Mouse (Mus musculus): Measurements from ENCODE around the gene C77080. TPM values are rescaled to one million over a fixed set of nuclear protein-coding genes. Genes with fewer than 3 reads are reported as not detected.
A peak's percentile ranks its signal among the peaks of the same experiment; 100 is the strongest.

Gene C77080
- polyA plus RNA-seq, 1 experiment from 2014 or later = 3.7 TPM

DNA sequence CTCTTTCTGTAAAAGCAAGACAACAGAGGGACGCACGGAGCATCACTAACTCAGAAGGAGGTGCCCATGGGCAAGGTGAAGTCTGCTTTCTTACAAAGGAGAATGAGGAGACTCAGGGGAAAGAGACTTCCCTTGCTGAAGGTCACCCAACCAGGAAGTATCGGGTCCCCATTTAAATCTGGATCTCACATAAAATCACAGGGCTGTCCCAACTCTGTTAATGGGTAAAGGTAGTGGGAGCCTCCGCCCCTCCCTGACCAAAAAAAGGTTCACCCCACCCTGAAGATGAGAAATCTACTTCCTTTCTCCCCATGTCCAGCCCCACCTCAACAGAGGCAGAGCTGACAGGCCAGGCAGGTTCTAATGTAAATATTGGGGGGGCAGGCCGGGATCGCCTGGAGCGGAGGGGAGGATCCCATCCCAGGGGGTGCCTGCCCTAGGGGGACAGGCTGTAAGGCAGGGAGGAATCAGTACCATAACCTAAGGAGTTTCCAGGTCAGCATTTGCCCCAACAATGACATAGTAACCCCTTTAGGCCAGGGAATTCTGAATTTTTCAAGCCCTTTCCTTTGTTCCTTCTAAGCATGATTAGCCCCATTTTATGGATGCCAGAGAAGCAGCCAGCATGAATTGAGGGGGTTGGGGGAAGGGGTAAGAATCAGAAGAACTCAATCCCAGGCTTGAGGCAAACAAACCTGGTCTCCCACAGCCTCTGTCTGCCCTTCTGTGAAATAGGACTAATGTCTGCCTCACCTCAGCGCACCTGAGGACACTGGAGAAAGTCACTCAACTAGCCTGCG, 28.4 kb downstream of the C77080 start:
- H3K9me3 ChIP-seq (ENCODE audit: control insufficient read depth, low read length) = no peaks in the 10 kb centered on the region
- no peak overlapping the region for H3K4me3 ChIP-seq (ENCODE audit: low read depth, low read length)
- no peak overlapping the region for H3K27ac ChIP-seq (replicated peaks; ENCODE audit: low read depth, low read length)
- H3K27me3 ChIP-seq (ENCODE audit: control insufficient read depth, insufficient read depth, low read length) = 0 out of 2 replicates have a peak, but pooled peaks cover 2% of the 10 kb centered on the region
- ATAC-seq (ENCODE audit: insufficient number of reproducible peaks, low FRiP score, low TSS enrichment, low read depth) (no peak), DNase-seq (ENCODE audit: low spot score) (no peak)
- no peaks in the 10 kb centered on the region for H3K36me3 ChIP-seq (ENCODE audit: control insufficient read depth, insufficient read depth, low read length)
- H3K9ac ChIP-seq (ENCODE audit: low read length) = no peak overlapping the region
- no peak overlapping the region for H3K4me2 ChIP-seq (ENCODE audit: low read depth, severe bottlenecking)
- peaks cover 5% of the 10 kb centered on the region; the same call in 1 of the 2 replicates for H3K4me1 ChIP-seq (ENCODE audit: control insufficient read depth, insufficient read depth, low read length)
- WGBS = 79% methylated on average over 9 of the region's 9 CpGs

DNA sequence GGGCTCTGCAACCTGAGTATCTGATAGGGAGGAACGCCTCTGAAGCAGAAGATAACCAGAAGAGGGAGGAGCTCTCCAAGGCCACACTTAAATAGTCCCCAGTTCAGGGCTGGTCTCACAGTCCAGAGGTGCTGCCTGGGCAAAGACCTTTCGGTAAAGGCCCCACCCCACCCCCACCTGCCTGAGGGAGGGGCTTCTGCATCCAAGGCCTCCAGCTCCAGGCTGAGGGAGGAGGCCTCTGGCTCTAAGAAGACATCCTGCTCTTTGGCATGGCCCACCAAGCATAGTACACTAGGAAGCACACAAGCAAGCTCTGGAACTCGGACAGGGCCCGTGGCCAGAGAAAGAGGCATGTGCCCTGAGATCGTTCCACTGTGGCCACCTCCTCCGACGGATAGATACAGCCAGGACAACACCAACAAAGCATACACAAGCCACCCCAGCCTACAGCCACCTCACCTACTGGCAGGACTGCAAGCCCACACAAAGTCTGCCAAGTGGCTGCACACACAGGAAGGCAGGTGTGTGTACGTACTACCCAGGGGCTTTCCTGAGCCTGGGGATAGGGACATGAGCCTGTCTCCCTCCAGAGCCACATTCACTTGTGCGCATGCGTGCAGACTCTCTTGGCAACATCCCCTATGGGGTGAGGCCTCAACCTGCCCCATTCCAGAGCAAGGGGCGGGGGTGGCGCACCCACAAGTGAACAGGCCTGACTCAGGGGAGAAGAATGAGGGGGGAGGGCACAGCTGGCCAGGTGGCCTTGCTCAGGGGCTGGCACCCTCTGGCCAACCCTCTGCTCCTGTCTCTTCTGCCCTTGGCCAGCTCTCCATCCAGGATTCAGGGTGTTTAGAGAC, 29.4 kb downstream of the C77080 start:
- DNase-seq (ENCODE audit: low spot score) = no peak
- Histone ChIP-seq H3K4me1 (ENCODE audit: control insufficient read depth, insufficient read depth, low read length) (peaks cover 14% of the 10 kb centered on the region), H3K27me3 (ENCODE audit: control insufficient read depth, insufficient read depth, low read length) (0 out of 2 replicates have a peak, but pooled peaks cover 2% of the 10 kb centered on the region), H3K4me2 (ENCODE audit: low read depth, severe bottlenecking) (no peak overlapping the region), H3K4me3 (ENCODE audit: low read depth, low read length) (no peak overlapping the region), H3K9ac (ENCODE audit: low read length) (no peak overlapping the region; the same call in 1 of the 2 replicates), H3K9me3 (ENCODE audit: control insufficient read depth, low read length) (no peaks in the 10 kb centered on the region), H3K36me3 (ENCODE audit: control insufficient read depth, insufficient read depth, low read length) (no peaks in the 10 kb centered on the region), H3K27ac (replicated peaks; ENCODE audit: low read depth, low read length) (no peak overlapping the region)
- no peak for ATAC-seq (ENCODE audit: insufficient number of reproducible peaks, low FRiP score, low TSS enrichment, low read depth)
- WGBS = 67% methylated on average over 12 of the region's 12 CpGs

DNA sequence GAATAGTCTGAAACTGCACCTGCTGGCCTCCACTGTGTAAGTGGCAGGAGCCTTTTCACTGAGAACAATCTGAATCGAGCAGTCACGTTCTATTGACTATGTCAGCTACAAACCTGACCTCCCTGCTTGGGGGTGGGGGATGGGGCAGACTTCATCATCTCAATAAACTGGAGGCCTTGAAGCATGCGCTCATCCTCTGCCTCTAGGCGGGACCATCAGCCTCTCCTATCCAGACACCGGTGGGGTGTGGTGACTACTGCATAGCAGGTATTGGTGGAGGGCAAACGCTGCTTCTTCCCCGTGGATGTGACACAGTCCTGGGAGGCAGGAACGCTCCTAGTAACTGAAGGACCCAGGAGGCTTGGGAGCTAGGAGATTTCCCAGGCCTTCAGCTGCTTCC, 30.3 kb downstream of the C77080 start:
- H3K4me2 ChIP-seq (ENCODE audit: low read depth, severe bottlenecking) = no peak overlapping the region
- H3K4me1 ChIP-seq (ENCODE audit: control insufficient read depth, insufficient read depth, low read length) = peaks cover 23% of the 10 kb centered on the region

DNA sequence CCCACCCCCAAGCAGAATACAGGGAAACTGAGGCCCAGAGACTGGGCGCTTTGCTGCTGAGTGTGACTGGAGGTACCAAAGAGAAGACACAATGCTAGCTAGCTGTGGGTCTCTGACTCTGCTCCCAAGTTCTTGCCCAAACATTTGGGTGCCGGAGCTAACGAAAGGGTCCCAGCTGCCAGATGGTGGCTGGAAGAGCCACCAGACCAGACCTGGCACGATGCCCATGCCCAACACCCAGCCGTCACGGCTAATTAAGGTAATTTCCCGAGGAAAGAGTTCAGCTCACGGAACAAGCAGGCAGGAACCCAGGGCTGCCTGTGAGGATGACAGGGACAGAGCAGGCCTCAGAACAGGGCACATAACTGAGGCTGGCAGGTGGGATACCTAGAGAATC, 33.2 kb downstream of the C77080 start:
- Histone ChIP-seq H3K27ac (replicated peaks; ENCODE audit: low read depth, low read length) (no peak overlapping the region), H3K9ac (ENCODE audit: low read length) (no peak overlapping the region), H3K9me3 (ENCODE audit: control insufficient read depth, low read length) (no peaks in the 10 kb centered on the region), H3K4me1 (ENCODE audit: control insufficient read depth, insufficient read depth, low read length) (peaks cover 37% of the 10 kb centered on the region), H3K4me2 (ENCODE audit: low read depth, severe bottlenecking) (peak overlapping the region; percentile 40), H3K4me3 (ENCODE audit: low read depth, low read length) (no peak overlapping the region), H3K36me3 (ENCODE audit: control insufficient read depth, insufficient read depth, low read length) (no peaks in the 10 kb centered on the region), H3K27me3 (ENCODE audit: control insufficient read depth, insufficient read depth, low read length) (peaks cover 2% of the 10 kb centered on the region; the same call in 1 of the 2 replicates)
- DNase-seq (ENCODE audit: low spot score) (no peak), ATAC-seq (ENCODE audit: insufficient number of reproducible peaks, low FRiP score, low TSS enrichment, low read depth) (no peak)
- WGBS = 30% methylated on average over 8 of the region's 8 CpGs

More for the DNA sequence above, 30.3 kb downstream of the C77080 start:
- 70% methylated on average over 8 of the region's 8 CpGs for WGBS
- Histone ChIP-seq H3K36me3 (ENCODE audit: control insufficient read depth, insufficient read depth, low read length) (no peaks in the 10 kb centered on the region), H3K9me3 (ENCODE audit: control insufficient read depth, low read length) (no peaks in the 10 kb centered on the region), H3K9ac (ENCODE audit: low read length) (no peak overlapping the region), H3K4me3 (ENCODE audit: low read depth, low read length) (no peak overlapping the region), H3K27me3 (ENCODE audit: control insufficient read depth, insufficient read depth, low read length) (0 out of 2 replicates have a peak, but pooled peaks cover 2% of the 10 kb centered on the region), H3K27ac (replicated peaks; ENCODE audit: low read depth, low read length) (no peak overlapping the region)
- no peak for DNase-seq (ENCODE audit: low spot score)
- ATAC-seq (ENCODE audit: insufficient number of reproducible peaks, low FRiP score, low TSS enrichment, low read depth) = no peak

DNA sequence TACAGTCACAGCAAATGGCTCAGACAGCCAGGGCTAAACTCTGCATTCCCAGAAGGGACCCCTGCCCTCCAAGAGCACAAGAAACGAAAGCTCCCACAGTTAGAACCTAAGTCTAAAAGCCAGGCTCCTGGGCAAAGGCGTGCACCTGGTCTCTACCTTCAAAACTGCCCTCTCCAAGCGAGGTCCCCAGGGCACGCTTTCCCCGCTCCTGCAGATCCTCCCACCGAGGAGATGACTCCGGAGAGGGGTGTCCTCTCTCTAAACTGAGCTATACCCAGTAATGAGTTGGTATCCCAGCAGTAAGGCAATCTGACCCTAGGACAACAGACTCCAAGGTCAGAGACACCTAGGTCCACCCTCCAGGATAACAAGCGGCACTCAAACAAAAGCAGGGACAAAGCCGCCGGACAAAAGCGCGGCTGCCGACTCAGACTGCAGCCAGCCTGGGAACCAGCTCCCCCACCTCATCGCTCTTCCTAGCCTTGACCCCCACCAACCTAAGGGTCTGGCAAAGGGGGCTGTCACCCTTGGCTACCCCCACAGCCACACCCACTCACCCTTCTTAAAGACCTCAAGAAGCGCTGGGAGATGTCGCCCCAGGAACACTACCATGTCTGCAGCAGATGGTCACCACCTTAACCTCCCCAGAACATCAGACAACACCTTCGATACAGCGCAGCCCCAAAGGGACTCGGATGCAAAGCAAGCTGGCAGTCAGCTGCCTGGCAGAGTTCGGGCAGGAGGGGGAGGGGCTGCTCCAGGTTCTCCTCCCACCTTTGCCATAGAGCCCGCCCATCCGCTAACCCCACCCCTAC, 33.8 kb downstream of the C77080 start:
- no peaks in the 10 kb centered on the region for H3K9me3 ChIP-seq (ENCODE audit: control insufficient read depth, low read length)
- H3K27me3 ChIP-seq (ENCODE audit: control insufficient read depth, insufficient read depth, low read length) = peaks cover 2% of the 10 kb centered on the region; the same call in 1 of the 2 replicates
- peak overlapping the region; percentile 28 for H3K9ac ChIP-seq (ENCODE audit: low read length)
- peak overlapping the region; percentile 40 for H3K4me2 ChIP-seq (ENCODE audit: low read depth, severe bottlenecking)
- no peak overlapping the region for H3K27ac ChIP-seq (replicated peaks; ENCODE audit: low read depth, low read length)
- DNase-seq (ENCODE audit: low spot score) (no peak), ATAC-seq (ENCODE audit: insufficient number of reproducible peaks, low FRiP score, low TSS enrichment, low read depth) (no peak)
- peaks cover 40% of the 10 kb centered on the region for H3K4me1 ChIP-seq (ENCODE audit: control insufficient read depth, insufficient read depth, low read length)
- no peaks in the 10 kb centered on the region for H3K36me3 ChIP-seq (ENCODE audit: control insufficient read depth, insufficient read depth, low read length)
- 8% methylated on average over 22 of the region's 22 CpGs for WGBS
- H3K4me3 ChIP-seq (ENCODE audit: low read depth, low read length) = peak overlapping the region; percentile 7

DNA sequence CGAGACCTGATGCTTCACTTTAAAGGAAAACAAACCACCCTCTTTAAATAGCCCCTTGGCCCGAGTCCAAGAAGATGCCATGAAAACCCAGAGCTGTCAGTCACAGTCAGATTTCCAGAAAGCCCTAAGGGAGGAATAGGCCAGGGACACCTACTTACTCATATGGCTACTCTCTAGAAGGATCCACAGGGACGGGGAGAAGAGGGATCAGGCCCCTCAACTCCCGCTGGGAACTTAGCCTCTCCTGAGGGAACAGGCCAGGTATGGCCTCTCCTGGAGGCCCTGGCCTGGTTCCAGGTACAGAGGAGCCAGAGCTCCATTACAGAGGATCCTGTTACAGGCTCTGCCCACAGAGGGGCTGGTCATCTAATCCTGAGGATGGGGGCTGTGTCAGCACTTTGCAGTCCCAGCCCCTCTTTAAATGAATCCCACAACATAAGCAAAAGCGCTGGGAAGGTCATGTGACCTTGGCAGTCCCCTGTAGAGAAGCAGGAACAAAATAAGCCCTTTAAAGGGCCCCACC, 34.7 kb downstream of the C77080 start:
- ATAC-seq (ENCODE audit: insufficient number of reproducible peaks, low FRiP score, low TSS enrichment, low read depth) (no peak), DNase-seq (ENCODE audit: low spot score) (no peak)
- Histone ChIP-seq H3K4me1 (ENCODE audit: control insufficient read depth, insufficient read depth, low read length) (peaks cover 40% of the 10 kb centered on the region), H3K9me3 (ENCODE audit: control insufficient read depth, low read length) (no peaks in the 10 kb centered on the region), H3K9ac (ENCODE audit: low read length) (peak overlapping the region; percentile 39; the same call in 1 of the 2 replicates), H3K4me3 (ENCODE audit: low read depth, low read length) (no peak overlapping the region), H3K27ac (replicated peaks; ENCODE audit: low read depth, low read length) (no peak overlapping the region), H3K27me3 (ENCODE audit: control insufficient read depth, insufficient read depth, low read length) (peaks cover 2% of the 10 kb centered on the region; the same call in 1 of the 2 replicates), H3K4me2 (ENCODE audit: low read depth, severe bottlenecking) (peak overlapping the region; percentile 40; the same call in 1 of the 2 replicates), H3K36me3 (ENCODE audit: control insufficient read depth, insufficient read depth, low read length) (no peaks in the 10 kb centered on the region)
- 26% methylated on average over 5 of the region's 5 CpGs for WGBS

DNA sequence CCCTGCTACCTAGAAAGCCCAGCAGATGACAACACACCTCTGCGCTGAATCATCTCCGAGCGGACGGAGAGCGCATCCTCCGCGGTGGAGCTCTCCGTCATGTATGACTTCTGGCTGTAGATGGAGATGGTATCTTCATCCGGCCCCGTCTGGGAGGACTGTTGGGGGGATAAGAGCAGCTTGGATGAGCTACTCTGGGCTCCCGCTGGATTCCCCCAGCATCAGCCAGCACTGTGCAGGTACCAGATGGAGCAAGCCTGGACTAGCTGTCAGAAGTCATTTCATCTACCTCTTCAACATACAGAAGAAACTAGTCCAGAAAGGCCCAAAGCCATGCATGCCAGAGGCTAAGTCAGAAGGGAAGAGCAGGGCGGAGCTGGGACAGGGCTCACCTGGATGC, 35.9 kb downstream of the C77080 start:
- Histone ChIP-seq H3K9me3 (ENCODE audit: control insufficient read depth, low read length) (no peaks in the 10 kb centered on the region), H3K4me2 (ENCODE audit: low read depth, severe bottlenecking) (no peak overlapping the region), H3K27me3 (ENCODE audit: control insufficient read depth, insufficient read depth, low read length) (peaks cover 2% of the 10 kb centered on the region; the same call in 1 of the 2 replicates), H3K36me3 (ENCODE audit: control insufficient read depth, insufficient read depth, low read length) (0 out of 2 replicates have a peak, but pooled peaks cover 3% of the 10 kb centered on the region), H3K27ac (replicated peaks; ENCODE audit: low read depth, low read length) (no peak overlapping the region), H3K4me1 (ENCODE audit: control insufficient read depth, insufficient read depth, low read length) (peaks cover 40% of the 10 kb centered on the region), H3K9ac (ENCODE audit: low read length) (no peak overlapping the region), H3K4me3 (ENCODE audit: low read depth, low read length) (no peak overlapping the region)
- DNase-seq (ENCODE audit: low spot score) (no peak), ATAC-seq (ENCODE audit: insufficient number of reproducible peaks, low FRiP score, low TSS enrichment, low read depth) (no peak)
- WGBS = 93% methylated on average over 12 of the region's 12 CpGs
